Mouse (Mus musculus) c-Kit-positive CD71-positive TER-119-positive erythroid progenitor cells, embryonic 14.5 days (primary cell): Measurements from ENCODE around the gene Olfr1339.

Experiments used
- DNase-seq: peaks from one replicate; pipeline ENCODE4 v3.0.0-alpha.2; 2013; ENCODE audit warnings: low spot score

Gene Olfr1339

GRCm38 (mm10) chr4:118731875-118732274 is at the start of gene Olfr1339:
TSS of gene Olfr1339 (plus strand) at chr4:118732175.
- no peak for DNase-seq

DNA sequence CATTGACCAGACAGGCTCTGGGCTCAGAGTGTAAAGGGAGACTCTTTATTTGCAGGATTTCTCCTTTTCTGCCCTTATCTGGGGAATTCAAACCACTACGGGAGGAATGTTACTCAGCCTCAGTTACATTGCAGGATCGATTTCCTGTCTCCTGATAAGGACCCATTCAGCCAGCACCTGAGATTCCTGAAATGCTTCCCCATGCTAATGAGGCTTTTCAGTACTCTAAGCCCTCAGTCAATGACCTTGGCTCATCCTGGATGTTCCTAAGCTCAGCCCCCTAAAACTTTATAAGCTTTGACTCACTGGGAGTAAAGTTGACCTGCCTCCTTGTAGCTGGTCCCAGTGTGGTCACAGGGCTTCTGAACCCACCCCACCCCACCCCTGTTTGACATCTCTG is 44.9 kb upstream of the Olfr1339 start:
- no peak for DNase-seq

- no peak for DNase-seq
These were observed 39.5 kb upstream of the Olfr1339 start, which contains the start of gene Olfr1342 for GRCm38 (mm10) chr4:118692412-118692973. TSS of gene Olfr1342 (minus strand) at chr4:118692756.

GRCm38 (mm10) chr4:118693812-118694211 is 38.2 kb upstream of the Olfr1339 start:
- no peak for DNase-seq

DNA sequence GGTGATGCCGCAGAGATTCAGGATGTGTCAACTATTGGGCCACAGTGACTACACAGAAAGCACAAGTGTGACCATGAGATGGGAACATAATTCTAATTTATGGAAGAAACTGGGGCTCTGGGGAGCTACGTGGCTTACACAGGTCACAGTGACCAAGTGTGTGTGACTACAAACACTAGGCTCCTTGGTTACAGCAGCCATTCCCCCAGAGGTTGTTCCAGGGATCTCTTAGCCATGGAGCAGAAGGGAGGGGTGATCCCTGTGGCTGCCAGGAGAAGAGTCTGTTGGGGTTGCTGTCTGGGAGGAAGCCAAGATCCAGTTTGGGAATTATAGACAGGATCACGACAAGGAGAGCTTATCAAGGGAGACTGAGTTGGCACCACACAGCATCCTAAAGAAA is 28.8 kb upstream of the Olfr1339 start, which contains the start of gene Olfr1341:
Olfr1341 (plus strand) TSS at position 301 of the 400 bp plus-strand sequence.
- no peak for DNase-seq

DNA sequence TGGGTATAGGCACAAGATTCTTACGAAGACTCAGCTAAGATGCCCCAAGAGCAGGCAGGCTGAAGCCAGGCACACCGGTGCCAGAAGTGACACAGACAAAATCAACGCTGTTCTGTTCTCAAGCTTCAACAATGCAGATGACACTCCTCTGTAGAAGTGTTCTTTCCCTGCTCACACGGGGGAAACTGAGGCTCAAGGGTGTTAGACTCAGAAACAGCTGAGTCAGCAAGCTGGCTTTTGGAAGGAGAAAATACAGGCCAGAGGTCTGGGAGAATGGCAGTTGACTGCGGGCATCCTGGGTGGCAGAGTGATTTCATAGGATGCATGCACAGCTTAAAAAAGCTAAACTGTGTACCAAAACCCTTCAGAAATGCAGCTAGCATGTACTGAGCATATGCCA is 23.9 kb upstream of the Olfr1339 start:
- no peak for DNase-seq

- no peak for DNase-seq
These were observed 20.3 kb upstream of the Olfr1339 start for GRCm38 (mm10) chr4:118711656-118712055.

DNA sequence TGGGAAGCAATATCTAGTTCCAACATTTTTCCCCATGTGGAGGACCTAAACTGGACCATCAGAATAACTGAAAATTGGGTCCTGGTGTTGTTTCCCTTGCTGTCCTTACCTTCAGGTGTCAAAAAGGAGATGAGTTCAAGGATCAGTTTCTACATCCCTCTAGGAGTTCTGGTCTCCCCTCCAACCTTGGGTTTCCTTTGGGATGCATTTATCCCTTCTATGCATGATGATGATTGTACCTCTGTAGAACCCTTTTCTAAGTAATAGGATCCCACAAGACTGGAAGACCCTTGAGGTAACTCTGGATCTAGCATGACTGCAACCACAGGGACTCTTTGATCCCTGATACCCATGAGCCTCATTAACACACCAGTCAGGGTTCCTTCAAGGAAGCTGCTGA is 12.1 kb upstream of the Olfr1339 start, which contains the start of gene Olfr1340:
Olfr1340 (plus strand) TSS at position 301 of the 400 bp plus-strand sequence.
- DNase-seq = no peak

DNA sequence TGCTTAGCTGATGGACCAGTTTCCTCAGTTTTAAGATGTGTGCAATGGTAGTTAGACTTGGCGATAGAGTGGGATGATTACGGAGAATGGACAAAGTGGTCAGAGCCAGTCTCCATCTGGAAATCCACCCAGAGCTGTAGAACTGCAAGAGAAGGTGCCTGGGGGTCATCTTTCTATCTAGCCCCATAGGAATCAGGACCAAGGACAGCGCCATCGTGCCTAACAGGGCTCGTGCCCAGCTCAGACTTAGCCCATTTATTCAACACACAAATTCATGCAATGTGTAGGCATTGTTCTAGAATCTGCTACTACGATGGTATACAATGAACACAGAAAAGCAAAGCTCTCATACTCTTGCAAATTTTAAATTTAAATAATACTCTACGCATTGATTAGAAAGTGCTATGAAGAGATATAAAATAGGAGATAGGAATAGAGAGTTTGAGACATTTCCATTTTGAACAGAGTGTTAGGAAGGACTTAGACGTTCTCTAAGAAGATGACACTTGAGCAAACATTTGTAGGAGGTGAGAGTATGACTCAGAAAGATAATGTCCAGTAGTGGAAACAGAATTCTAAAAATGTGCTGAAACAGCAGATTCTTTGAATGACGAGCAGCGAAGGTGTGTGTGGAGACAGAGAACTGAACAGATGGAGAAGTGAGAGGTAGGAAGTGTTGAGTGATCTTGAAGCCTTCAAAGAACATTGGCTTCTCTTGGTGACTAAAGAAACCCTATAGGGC is 10.1 kb upstream of the Olfr1339 start:
- DNase-seq = peak; percentile 11

GRCm38 (mm10) chr4:118739574-118739973 is 7.6 kb downstream of the Olfr1339 start:
- no peak for DNase-seq

- no peak for DNase-seq
These were observed 9.2 kb downstream of the Olfr1339 start for GRCm38 (mm10) chr4:118740988-118741698.

DNA sequence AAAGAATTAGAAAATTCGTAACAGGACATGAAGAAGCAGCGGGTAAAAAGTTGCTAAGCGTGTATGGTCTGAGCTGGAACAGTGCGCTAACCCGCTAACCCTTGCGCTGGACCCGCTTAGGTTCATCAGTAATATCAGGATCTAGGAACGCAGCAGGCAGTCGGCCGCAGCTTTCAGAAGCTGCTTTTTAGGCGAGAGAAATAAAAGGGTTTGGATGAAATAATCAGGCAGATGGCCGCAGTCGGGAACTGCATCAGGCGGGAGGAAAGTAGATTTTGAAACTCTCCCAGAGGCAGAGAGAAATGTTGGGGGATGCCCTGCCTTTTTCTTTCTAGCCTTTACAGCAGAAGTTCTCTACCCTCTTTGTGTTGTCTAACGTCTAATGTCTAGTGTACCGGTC is 9.9 kb downstream of the Olfr1339 start:
- no peak for DNase-seq

- no peak for DNase-seq
These were observed 26.7 kb downstream of the Olfr1339 start, which contains the start of gene Olfr1338 for GRCm38 (mm10) chr4:118758637-118759036. TSS of gene Olfr1338 (minus strand) at chr4:118758737.

DNA sequence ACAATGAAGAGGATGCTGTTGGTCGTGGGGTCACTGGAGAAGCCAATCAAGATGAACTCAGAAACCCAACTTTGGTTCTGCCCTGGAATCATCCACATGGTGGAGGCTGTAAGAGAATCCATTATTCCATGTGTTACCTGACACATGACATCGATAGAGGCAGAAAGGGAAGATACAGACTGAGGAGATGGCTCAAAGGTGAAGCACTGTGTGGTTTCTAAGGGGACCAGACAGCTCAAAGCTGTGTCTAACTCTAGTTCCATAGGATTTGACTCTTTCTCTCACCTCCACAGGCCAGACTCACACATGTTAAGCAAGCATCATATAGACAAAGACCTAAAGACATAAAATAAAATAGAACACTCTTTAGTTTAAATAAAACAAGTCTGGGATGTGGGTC is 50.5 kb downstream of the Olfr1339 start, which contains the start of gene Olfr1337:
Olfr1337 (minus strand) TSS at position 101 of the 400 bp plus-strand sequence.
- no peak for DNase-seq
